Mouse (Mus musculus): Measurements from ENCODE around the gene Cyp2b19. TPM values are rescaled to one million over a fixed set of nuclear protein-coding genes. Genes with fewer than 3 reads are reported as not detected.
"Not testable (repeated sequence)": the region's sequence is repeated elsewhere in the genome, so short reads cannot be mapped to it uniquely, and the experiment has no call there.

The Cyp2b19 gene
- total RNA-seq, 2 experiments from 2014 or later: not detected

DNA sequence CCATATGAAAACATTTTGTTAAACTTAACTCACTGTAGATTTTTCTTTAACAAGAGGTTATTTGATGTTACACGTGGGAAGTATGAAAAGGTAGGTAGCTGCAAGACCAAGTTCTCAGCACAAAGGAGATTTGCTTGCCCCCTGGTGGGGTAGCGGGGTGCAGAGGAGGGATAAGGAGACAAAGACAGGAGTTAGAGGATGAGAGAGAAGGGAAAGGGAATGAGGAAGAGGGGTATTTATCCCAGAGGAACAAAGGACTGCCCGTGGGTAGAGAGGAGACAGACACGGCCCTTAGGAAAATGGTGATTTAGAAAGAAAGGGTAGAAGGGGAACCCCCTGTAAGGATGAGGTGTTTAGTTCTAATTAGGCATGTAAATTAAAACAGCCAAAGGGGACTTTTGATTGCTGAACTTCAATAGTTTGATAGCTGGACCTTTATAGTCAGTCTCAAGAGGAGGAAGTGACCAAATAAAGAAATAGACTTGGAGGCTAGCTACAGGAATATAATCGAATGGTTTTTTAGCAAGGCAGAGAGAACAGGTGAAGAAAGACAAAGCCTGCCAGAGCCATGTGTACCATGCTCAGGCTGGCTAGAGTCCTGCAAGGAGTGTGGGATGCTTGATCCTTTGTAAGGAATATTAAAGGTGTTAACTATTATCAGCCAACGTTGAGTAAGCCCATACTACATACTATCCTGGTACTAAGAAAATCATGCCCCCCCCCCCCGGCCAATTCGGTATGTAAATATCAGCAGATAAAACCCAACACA, 24.2 kb downstream of the Cyp2b19 start:
- intact Hi-C loops (cut with DNase I): no loop called here
- no peak overlapping the region for H3K4me3 ChIP-seq
- TF ChIP-seq CTCF (IDR thresholded peaks at IDR 0.05): no peak
- DNase-seq: no peak
- no peak overlapping the region for H3K27ac ChIP-seq

- H3K27ac ChIP-seq: no peak overlapping the region
- TF ChIP-seq CTCF (IDR thresholded peaks at IDR 0.05): no peak
- intact Hi-C loops (cut with DNase I): no loop called here
- no peak overlapping the region for H3K4me3 ChIP-seq
- no peak for DNase-seq
Measured at GRCm38 (mm10) chr7:26781767-26782131, 24.8 kb downstream of the Cyp2b19 start.

DNA sequence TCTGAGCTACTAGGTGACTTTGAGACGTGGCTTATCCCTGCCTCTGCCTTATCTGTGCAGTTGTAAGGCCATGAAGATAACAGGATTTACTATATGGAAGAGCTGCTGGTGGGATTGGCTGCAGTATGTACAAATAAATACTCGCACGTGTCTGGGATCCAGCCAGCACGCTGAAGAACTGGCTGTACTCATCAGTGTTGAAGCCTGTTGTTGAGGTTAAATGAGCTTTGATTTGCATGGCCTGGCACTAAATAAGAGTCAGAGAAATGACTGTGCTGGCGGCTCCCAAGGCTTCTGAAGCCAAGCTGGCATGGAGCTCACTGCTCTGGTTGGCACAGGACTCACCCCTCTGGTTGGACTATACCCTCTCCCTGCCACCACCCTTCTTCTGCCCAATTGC, 26.2 kb downstream of the Cyp2b19 start:
- peak; percentile 18 for DNase-seq
- Histone ChIP-seq H3K27ac (no peak overlapping the region), H3K4me3 (no peak overlapping the region)
- intact Hi-C loops (cut with DNase I): no loop called here
- no peak for TF ChIP-seq CTCF (IDR thresholded peaks at IDR 0.05)

DNA sequence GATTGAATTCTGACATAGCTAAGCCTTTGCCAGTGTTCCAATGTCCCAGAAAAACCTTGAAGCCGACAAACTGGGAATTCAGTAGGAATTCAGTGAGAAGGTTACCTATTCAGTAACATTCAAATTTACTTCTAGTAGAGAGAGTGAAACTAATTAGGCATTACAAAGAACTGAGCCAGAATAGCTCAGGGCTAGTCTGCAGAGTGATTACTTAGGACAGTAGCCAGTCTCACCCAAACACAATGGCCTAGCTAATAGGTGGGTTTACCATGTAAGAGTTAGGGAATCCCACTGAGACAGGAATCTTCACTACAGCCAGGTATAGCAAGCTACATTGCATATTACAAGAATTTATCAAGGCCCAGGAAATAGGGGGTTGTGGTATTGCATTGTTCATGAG, 29.1 kb downstream of the Cyp2b19 start:
- intact Hi-C loops (cut with DNase I); DNase-seq: not testable (repeated sequence)

GRCm38 (mm10) chr7:26789984-26790383, 33.0 kb downstream of the Cyp2b19 start:
- no peak for DNase-seq
- H3K4me3 ChIP-seq: no peak overlapping the region
- no peak overlapping the region for H3K27ac ChIP-seq
- intact Hi-C loops (cut with DNase I): no loop called here
- no peak for TF ChIP-seq CTCF (IDR thresholded peaks at IDR 0.05)

More for the DNA sequence above, 29.1 kb downstream of the Cyp2b19 start:
- H3K27ac ChIP-seq, H3K4me3 ChIP-seq: not testable (repeated sequence)

GRCm38 (mm10) chr7:26800104-26800503, 43.2 kb downstream of the Cyp2b19 start:
- no peak overlapping the region for H3K27ac ChIP-seq
- no peak overlapping the region for H3K4me3 ChIP-seq
- DNase-seq: no peak
- TF ChIP-seq CTCF (IDR thresholded peaks at IDR 0.05): no peak
- intact Hi-C loops (cut with DNase I): no loop called here

GRCm38 (mm10) chr7:26800996-26801395, 44.1 kb downstream of the Cyp2b19 start:
- H3K27ac ChIP-seq: no peak overlapping the region
- no peak for TF ChIP-seq CTCF (IDR thresholded peaks at IDR 0.05)
- intact Hi-C loops (cut with DNase I): no loop called here
- DNase-seq: no peak
- H3K4me3 ChIP-seq: no peak overlapping the region

- intact Hi-C loops (cut with DNase I): no loop called here
- TF ChIP-seq CTCF (IDR thresholded peaks at IDR 0.05): no peak
- H3K4me3 ChIP-seq: no peak within 1 kb of the TSS
- no peak within 1 kb of the TSS for H3K27ac ChIP-seq
- no peak for DNase-seq
Measured at GRCm38 (mm10) chr7:26808592-26808991, 51.6 kb downstream of the Cyp2b19 start, which contains the start of gene Cyp2g1. Cyp2g1 (plus strand) TSS chr7:26808892.

Other genes starting within 250 kb of the Cyp2b19 start
- gene Nlrp9a, start 222.1 kb upstream of the Cyp2b19 start, total RNA-seq (2021): not detected
- not detected for gene Vmn1r185, start 138.7 kb upstream of the Cyp2b19 start, total RNA-seq (2021)
- not detected for gene Cyp2b23, start 70.7 kb upstream of the Cyp2b19 start, total RNA-seq (2021)
- gene Cyp2g1, start 51.8 kb downstream of the Cyp2b19 start, total RNA-seq (2021): not detected
- gene Cyp2a5, start 78.2 kb downstream of the Cyp2b19 start, total RNA-seq (2021): not detected
- not detected for gene Cyp2a22, start 182.2 kb downstream of the Cyp2b19 start, total RNA-seq (2021)

Data from gastrocnemius, adult 2 months (tissue).